Mouse (Mus musculus) kidney, adult 2 months (tissue): ENCODE results near the gene Mkrn2os.
"Not testable (repeated sequence)": the region's sequence is repeated elsewhere in the genome, so short reads cannot be mapped to it uniquely, and the experiment has no call there.

Experiments used
- CTCF ChIP-seq: fragments of 200-500 bp; conservative IDR thresholded peaks from 2 replicates; pipeline ENCODE4 v1.5.1; 2011; ENCODE audit warnings: low read depth, mild to moderate bottlenecking, control low read depth, low read length, moderate library complexity, mixed read lengths; ENCODE audit not compliant: insufficient read depth, insufficient read length
- POLR2A ChIP-seq: fragments of 200-500 bp; IDR thresholded peaks from one replicate; pipeline ENCODE4 v1.6.1; 2011; ENCODE audit warnings: low read depth, low read length, control low read depth

- TF ChIP-seq CTCF, POLR2A: not testable (repeated sequence)
Measured at GRCm38 (mm10) chr6:115638188-115638587, 45.8 kb upstream of the Mkrn2os start.
